Mouse (Mus musculus) testis, adult 2 months (tissue): ENCODE data around the gene Dnah1. TPM values are rescaled to one million over a fixed set of nuclear protein-coding genes. Genes with fewer than 3 reads are reported as not detected.

Experiments
- H3K27ac ChIP-seq: fragments of 200-500 bp; 2 replicates; pipeline ENCODE4 v1.5.1; 2012; ENCODE audit warnings: low read depth, low read length; ENCODE audit not compliant: control insufficient read depth, insufficient read depth
- H3K27me3 ChIP-seq: fragments of 200-500 bp; 2 replicates; pipeline ENCODE4 v1.6.1; 2012; ENCODE audit warnings: mild to moderate bottlenecking, low read length, moderate library complexity; ENCODE audit not compliant: control insufficient read depth, insufficient read depth
- H3K36me3 ChIP-seq: fragments of 200-500 bp; 2 replicates; pipeline ENCODE4 v1.6.1; 2012; ENCODE audit warnings: mild to moderate bottlenecking, low read length; ENCODE audit not compliant: control insufficient read depth, insufficient read depth
- H3K4me1 ChIP-seq: fragments of 200-500 bp; 2 replicates; pipeline ENCODE4 v1.6.1; 2012; ENCODE audit warnings: low read length; ENCODE audit not compliant: control insufficient read depth, insufficient read depth
- H3K4me3 ChIP-seq: fragments of 200-500 bp; 2 replicates; pipeline ENCODE4 v1.5.1; 2012; ENCODE audit warnings: low read depth, mild to moderate bottlenecking, low read length, moderate library complexity, mixed read lengths; ENCODE audit not compliant: control insufficient read depth
- CTCF ChIP-seq: fragments of 200-500 bp; IDR thresholded peaks from 2 replicates; pipeline ENCODE4 v1.5.1; 2012; ENCODE audit warnings: low read depth, mild to moderate bottlenecking, inconsistent platforms, low read length, moderate library complexity; ENCODE audit not compliant: control insufficient read depth, insufficient read depth, insufficient replicate concordance
- POLR2A ChIP-seq: fragments of 200-500 bp; IDR thresholded peaks from 2 replicates; pipeline ENCODE4 v1.6.1; 2012; ENCODE audit warnings: low read depth, mild to moderate bottlenecking, inconsistent platforms, low read length, moderate library complexity; ENCODE audit not compliant: control insufficient read depth
- polyA plus RNA-seq: library from polyadenylated mRNA; depleted of rRNA; stranded (reverse); fragments of >200 nt; gene quantifications from 2 replicates; pipeline ENCODE4 v1.2.3, GENCODE M21; 2012

Dnah1 gene
- polyA plus RNA-seq, 1 experiment = 54.0 TPM

DNA sequence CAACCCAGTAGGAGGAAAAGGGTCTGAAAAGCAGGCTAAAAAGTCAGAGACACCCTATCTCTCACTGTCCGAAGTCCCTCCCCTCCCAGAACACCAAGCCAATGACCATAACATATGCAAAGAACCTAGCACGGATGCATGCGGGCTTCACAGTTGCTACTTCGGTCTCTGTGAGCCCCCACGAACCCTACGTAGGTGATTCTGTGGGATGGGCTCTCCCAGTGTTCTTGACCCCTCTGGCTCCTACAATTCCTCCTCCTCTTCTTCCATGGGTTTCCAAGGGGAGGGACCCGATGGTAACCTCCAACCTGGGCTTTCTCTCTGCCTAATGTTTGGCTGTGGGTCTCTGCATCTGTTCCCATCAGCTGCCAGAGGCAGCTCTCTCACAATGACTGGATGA, 3.1 kb upstream of the Dnah1 start:
- TF ChIP-seq POLR2A (no peak), CTCF (no peak)
- H3K27ac ChIP-seq = no peak overlapping the region
- peaks cover 21% of the 10 kb centered on the region for H3K4me1 ChIP-seq
- H3K27me3 ChIP-seq = no peaks in the 10 kb centered on the region
- H3K36me3 ChIP-seq = no peaks in the 10 kb centered on the region; the same call in 1 of the 2 replicates
- no peak overlapping the region for H3K4me3 ChIP-seq

DNA sequence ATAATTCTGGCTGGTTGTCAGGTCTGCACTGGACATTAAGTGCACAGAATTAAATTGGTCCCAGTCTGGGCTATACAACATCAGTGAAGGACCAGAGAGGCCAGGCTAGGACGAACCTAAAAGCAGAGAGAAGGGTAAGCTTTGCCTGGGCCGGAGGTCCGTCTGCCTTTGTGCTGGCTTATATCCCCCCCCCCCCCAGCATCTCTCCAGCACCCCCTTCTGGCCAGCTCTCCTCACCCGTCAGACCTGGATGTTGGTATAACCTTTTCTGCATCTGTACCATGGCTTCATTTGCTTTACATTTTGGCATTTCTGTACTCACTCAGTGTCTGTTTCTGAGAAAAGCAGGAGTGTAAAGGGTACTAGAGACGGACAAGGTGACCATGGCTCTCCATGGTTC, 1.9 kb upstream of the Dnah1 start:
- Histone ChIP-seq H3K27me3 (no peaks in the 10 kb centered on the region), H3K27ac (no peak overlapping the region), H3K36me3 (no peaks in the 10 kb centered on the region; the same call in 1 of the 2 replicates), H3K4me3 (peak overlapping the region; percentile 46; the same call in 1 of the 2 replicates), H3K4me1 (peaks cover 21% of the 10 kb centered on the region)
- no peak for TF ChIP-seq CTCF
- no peak for TF ChIP-seq POLR2A

GRCm38 (mm10) chr14:31324851-31325250, 1.2 kb upstream of the Dnah1 start:
- H3K27ac ChIP-seq = no peak overlapping the region
- peaks cover 1% of the 10 kb centered on the region for H3K36me3 ChIP-seq
- TF ChIP-seq POLR2A (no peak), CTCF (peak; percentile 34; the same call in 1 of the 2 replicates)
- peak overlapping the region; percentile 90 for H3K4me3 ChIP-seq
- H3K4me1 ChIP-seq = peaks cover 21% of the 10 kb centered on the region
- H3K27me3 ChIP-seq = no peaks in the 10 kb centered on the region

DNA sequence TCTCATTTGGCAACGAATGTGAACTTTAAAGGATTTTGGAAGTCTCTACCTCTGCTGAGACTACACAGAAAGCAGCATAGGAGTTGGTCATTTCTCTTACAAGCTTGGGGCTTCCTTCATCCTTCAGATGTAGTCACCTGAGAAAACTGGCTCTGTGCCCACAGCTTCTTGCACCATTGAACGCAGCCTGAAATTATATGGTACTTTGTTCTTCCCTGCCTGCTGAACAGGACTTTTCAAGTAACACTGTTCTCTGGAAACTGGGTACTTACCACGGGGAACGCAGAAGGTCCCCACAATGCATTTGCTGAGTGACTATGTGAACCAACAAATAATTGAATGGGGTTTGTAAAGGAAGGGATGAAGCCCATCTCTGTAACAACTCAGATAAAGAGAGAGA, 507 bp downstream of the Dnah1 start:
- TF ChIP-seq CTCF (no peak), POLR2A (no peak)
- peak overlapping the region; percentile 90 for H3K4me3 ChIP-seq
- H3K4me1 ChIP-seq = peaks cover 21% of the 10 kb centered on the region
- peak overlapping the region; percentile 78 for H3K27ac ChIP-seq
- H3K27me3 ChIP-seq = no peaks in the 10 kb centered on the region
- peaks cover 1% of the 10 kb centered on the region for H3K36me3 ChIP-seq

DNA sequence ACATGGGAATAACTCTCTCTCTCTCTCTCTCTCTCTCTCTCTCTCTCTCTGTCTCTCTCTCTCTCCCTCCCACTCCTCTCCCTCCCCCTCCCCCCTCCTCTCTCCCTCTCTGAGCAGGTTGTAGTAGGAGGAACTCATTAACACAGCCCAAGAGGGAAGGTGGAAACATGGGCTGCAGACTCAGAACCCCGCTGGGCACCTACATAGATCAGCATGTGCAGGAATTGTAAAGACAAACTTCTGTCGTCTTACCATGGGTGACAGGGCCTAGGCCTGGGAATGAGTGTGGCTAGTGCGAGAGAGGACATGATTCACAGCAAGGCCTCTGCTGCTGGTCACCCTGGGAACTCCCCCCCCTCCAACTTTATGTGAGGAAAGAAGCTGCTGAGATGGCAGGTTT, 1.5 kb downstream of the Dnah1 start:
- H3K4me1 ChIP-seq = peaks cover 21% of the 10 kb centered on the region
- peaks cover 1% of the 10 kb centered on the region for H3K36me3 ChIP-seq
- H3K27me3 ChIP-seq = no peaks in the 10 kb centered on the region

DNA sequence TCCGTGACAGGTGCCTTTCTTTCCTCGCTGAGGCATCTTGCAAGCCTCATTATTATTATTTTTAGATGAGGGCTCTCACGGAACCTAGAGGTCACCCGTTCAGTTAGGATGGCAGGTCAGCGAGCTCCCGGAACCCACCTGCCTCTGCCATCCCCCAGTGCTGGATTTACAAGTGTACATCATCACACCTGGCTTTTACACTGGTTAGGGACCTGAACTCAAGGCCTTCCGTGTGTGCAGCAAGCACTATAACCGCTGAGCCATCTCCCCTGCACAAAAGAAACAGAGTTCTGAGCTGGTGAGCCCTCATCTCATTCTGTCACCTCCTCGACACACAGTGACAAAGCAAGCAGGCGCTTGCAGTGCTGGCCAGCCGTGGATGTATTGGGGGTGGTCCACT, 2.5 kb downstream of the Dnah1 start:
- TF ChIP-seq POLR2A (no peak), CTCF (no peak)
- Histone ChIP-seq H3K27me3 (no peaks in the 10 kb centered on the region), H3K4me1 (peaks cover 21% of the 10 kb centered on the region), H3K36me3 (peaks cover 1% of the 10 kb centered on the region), H3K4me3 (no peak overlapping the region), H3K27ac (no peak overlapping the region)

More for the DNA sequence above, 1.5 kb downstream of the Dnah1 start:
- Histone ChIP-seq H3K27ac (no peak overlapping the region), H3K4me3 (peak overlapping the region; percentile 90)
- no peak for TF ChIP-seq POLR2A

DNA sequence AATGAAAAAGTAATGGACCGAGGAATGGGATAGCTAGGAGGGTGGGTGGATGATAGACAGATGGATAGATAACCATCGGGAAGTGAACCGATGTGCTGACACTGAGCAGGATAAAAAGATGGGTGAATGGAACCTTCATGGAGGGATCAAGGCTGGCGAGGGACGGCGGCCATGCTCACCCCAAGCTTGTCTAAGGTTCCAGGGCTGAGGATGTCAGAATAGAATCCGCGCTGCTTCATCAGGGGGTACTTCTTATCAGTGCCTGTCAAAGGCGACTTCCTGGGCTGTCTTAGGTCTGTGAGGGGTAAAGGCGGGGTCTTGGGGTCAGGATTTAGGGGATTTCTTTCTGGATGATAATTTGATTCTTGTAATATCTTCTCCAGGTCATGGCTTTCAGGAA, 4.2 kb downstream of the Dnah1 start:
- H3K36me3 ChIP-seq = peaks cover 1% of the 10 kb centered on the region
- no peak overlapping the region for H3K27ac ChIP-seq
- H3K4me1 ChIP-seq = peaks cover 18% of the 10 kb centered on the region
- no peaks in the 10 kb centered on the region for H3K27me3 ChIP-seq
- TF ChIP-seq CTCF (no peak), POLR2A (no peak)
- no peak overlapping the region for H3K4me3 ChIP-seq

GRCm38 (mm10) chr14:31317754-31318153, 5.9 kb downstream of the Dnah1 start:
- Histone ChIP-seq H3K4me3 (no peak overlapping the region), H3K36me3 (peaks cover 1% of the 10 kb centered on the region), H3K27ac (no peak overlapping the region), H3K27me3 (no peaks in the 10 kb centered on the region), H3K4me1 (peaks cover 4% of the 10 kb centered on the region)
- TF ChIP-seq POLR2A = no peak
- TF ChIP-seq CTCF = no peak
